Mouse (Mus musculus) frontal cortex, adult (tissue): ENCODE data around the gene Nprl2.
A peak's percentile ranks its signal among the peaks of the same experiment; 100 is the strongest.

Experiments used
- ATAC-seq: cut with Nextera tagmentation; 2 replicates; pipeline ENCODE4 v1.9.2; 2017; ENCODE audit warnings: mild to moderate bottlenecking, moderate library complexity, mixed read lengths; ENCODE audit not compliant: low TSS enrichment

Gene Nprl2

DNA sequence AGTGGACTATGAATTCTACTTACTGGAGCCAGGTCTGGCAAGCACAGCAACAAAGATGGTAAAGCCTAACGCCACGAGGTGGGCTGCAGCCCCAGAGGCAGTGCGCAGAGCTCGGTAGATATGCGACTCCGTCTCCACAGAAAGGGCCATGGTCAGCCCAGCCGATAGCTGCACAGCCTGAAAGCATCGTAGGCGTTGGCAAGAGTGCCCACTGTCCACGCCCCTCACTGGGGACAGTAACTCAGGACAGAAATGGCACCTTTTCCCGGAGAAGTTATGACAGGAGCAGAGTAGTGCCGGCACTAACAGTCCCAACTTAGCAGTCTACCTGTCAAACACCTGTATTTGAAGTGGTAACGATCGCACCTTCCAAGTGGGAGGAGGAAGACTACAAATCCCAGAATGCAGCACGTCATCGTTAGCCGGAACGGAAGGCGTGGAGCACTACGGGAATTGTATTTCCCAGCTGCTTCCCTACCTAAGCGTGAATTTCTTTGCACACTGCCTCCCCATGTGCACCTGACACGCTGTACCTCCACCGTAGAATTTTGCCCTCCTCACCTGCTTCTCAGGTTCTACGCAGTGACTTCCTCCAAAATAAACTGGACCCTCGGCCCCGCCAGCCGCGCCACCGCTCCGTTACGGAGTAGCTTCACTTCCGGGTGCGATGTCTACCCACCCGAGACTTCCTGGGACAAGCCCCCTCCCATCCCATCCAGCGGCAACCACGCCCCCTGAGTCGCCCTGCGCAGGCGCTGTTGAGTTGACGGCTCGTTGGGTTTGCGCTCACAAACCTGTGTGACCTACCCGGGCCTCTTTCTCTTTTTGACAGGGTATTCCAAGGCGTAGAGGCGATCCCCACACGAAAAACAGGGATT lies at the start of gene Nprl2, which contains the start of gene Cyb561d2:
TSS of gene Nprl2 (plus strand) at position 753 of the 878 bp plus-strand sequence.
TSS of gene Cyb561d2 (minus strand) at position 720 of the 878 bp plus-strand sequence.
- ATAC-seq = peak; percentile 72

DNA sequence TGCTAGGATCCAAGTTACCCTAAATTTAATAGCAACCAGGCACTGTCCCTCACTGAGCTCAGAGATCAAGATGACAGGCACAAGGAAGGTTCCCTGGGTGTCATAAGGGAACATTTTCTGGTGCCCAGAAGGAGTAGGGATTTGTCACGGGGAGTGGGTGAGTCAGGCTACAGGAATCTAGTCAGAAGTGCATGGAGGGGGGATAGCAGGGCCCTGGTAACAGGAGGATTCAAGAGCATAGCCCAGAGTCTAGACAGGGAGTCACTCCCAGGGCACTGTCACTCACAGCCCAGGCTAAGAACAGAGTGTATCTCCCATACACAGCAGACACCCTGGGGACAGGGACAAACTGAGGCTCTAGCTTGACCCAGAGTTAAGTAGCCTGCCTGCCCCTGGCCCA lies 48.5 kb upstream of the Nprl2 start:
- no peak for ATAC-seq

DNA sequence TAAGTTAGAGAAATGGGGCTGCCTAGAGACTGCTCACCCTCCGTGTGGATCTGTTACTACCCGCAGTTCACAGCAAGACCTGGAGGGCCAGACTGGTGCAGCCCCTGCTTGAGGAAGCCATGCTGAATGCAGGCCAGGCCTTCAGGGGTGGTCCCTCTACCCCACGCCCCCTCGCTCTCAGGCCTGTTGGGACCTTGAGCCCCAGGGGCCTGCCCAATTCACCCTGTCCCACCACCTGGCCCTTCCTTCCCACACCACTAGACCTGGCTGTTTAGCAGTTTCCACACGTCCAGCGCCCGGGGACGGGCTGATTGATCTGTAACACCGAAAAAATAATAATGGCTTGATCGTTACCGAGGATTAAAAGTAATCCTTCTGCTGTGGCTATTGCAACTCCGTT lies 47.8 kb upstream of the Nprl2 start:
- no peak for ATAC-seq

DNA sequence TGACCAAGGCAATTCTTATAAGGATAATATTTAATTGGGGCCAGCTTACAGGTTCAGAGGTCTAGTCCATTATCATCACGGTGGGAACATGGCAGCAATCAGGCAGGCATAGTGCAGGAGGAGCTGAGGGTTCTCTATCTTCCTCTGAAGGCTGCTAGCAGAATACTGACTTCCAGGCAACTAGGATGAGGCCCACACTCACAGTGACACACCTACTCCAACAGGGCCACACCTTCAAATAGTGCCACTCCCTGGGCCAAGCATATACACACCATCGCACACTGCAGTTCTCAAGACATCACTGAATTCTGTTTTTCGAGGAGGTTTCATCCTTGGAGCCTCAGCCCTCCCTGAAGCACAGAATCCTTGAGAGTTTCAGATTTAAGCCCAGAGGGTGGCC lies 45.7 kb upstream of the Nprl2 start:
- ATAC-seq = no peak

DNA sequence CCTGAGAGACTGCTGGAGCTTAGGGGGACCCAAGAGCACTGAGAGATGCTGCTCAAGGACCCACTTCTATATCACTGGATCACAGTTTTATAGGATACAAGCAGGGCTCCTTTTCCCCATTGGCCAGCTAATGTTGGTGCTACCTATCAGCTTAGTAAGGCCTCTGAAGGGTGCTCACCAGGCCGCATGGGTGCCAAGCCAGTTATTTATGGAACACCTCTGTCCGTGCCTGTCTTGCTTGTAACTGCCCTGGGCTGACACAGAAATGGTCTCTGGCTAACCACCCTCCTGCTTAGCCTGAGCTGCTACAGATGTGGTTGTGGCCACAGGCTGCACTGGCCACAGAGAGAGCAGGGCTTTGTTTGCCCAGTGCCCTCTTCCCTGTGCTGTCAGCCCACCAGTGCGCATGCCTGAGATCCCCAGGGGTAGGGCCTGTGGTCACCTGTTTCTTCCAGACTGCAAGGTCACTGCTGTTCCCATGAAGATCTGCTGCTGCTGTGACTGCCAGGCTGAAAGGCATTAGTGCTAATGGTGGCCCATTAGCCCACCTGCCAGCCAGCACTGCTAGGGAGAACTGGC lies 41.2 kb upstream of the Nprl2 start:
- no peak for ATAC-seq

DNA sequence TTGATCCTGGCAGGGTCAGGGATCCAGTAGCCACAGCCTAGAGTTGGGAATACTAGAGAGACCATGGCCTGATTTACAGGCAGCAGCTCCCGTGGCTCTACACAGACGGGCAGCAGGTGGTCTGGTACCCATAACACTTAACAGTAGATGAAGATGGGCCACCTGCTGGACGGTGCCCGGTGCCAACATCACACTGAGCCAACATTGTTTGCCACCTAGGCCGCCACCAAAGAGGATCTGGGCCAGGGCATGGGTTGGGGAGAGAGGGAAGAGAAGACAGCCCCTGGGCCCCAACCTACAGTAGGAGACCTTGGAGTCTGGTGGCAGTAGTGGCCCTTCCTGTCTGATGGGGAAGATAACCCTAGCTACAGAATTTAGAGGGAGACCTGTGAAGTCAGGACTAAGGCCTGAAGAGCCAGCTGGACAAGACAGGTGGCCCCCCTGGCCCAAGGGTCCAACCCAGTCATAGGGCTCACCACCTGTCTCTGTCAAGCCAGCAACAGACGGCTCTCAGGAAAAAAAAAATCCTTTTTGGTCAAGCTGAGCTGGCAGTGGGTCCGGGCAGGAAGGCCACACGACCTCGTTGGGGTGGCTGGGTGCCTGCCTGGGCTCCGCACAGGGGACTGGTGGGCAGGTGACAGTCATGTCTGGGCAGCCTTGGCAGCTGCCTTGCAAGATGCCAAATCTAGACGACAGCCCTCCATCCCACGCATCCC lies 39.7 kb upstream of the Nprl2 start:
- no peak for ATAC-seq

DNA sequence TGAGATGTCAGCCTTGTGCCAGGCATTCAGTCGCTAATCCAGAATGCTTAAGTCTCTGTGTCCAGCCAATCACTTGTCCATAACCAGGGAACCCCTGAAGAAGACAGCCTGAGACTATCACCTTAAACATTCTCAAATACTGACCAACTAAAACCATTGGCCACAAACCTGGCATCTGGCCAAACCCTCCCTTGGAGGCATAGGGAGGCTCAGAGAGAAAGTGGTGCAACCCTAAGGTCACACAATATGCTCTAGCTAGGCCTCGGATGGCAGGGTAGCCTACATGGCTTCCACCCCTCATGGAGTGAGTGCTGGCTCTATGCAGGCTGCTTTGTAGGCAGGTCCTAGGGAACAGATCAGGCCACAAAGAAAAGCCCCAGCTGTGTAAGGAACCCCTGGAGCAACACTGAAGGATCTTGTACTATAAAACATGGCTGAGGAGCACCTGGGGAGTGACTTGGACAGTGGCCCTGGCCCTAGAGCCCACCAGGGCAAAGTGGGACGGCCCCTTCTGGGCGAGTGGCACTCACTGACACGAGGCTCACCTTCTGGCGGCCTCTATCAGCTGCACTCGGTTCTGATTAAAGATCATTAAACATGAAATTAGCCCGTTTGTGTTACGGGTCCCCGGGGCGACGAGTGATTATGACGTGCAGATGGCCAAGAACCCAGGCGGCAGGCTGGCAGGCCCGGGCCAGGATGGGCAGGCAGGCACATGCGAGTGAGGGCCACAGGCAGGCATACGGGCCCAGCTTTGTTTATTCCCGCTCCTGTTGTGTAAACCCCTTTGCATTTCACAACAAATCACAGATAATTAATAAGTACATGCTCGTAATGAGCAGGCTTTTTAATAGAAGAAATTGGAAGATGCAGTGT lies 37.1 kb upstream of the Nprl2 start:
- ATAC-seq = no peak

DNA sequence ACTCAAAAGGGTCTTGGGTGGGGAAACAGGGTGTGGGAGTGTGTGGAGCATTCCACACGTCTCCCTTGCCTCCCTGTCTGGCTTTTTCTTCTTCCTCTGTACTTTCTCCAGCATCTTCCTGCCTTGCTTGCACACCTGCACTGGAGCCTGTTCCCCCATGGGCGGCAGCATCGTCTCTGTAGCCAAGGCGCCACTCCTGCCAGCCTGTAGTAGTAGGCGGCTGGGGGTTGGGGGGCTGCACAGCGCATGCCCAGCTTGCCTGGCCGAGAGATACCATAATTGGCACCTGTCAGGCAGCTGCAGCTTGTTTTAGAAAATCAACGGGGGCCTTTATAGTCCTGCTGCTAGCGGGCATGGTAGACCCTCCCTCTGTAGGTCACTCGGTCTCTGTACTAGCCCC lies 33.8 kb upstream of the Nprl2 start:
- ATAC-seq = peak; percentile 72

DNA sequence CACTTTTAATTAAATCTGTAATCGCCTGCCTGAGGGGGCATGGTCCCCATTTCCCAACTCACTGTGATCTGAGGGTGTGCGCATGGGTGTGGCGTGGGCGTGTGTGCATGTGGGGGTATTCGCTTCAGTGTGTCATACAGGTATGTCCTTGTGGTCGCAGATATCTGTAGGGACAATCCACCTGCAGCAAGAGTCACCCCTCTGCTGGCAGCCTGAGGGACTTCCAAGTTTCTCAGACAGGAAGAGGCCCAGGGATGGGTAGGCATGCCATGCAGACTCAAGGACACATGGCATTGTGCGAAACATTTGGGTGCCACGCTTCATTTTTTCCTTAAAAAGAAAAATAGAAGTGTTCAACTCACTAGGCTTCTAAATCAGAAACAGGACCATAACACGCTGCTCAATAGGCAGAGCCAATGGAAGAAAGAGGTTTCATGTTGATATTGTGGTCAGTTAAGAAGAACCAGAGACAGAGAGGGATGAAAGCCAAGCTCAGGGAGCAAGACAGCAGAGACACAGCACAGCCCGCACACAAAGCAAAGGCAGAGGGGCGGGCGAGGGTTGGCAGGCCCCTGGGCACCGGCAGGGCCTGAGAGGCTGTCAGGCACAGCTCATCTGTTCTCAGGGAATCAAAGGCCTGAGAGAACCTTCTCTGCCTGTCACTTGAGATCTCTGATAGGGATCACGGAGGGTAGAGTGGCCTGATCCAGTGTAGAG lies 31.5 kb upstream of the Nprl2 start:
- ATAC-seq = no peak

DNA sequence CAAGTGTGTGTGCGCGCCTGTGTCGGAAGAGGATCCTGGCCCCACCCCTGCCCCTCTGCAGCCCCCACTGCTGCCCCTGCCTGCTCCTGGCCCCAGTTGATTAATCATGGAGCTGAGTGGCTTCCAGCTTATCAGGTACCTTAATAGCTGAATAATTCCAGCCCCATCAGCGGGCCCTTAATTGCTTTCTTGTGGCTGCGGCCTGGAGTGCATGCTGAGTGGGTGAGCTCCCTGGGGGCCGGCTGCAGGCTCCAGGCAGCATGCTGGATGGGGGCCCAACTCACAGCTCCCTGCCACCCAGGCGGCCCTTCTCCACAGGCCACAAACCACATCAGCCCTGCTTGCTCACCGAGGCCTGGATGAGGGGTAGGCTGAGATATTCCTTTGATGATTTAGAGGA lies 30.6 kb upstream of the Nprl2 start:
- ATAC-seq = no peak

DNA sequence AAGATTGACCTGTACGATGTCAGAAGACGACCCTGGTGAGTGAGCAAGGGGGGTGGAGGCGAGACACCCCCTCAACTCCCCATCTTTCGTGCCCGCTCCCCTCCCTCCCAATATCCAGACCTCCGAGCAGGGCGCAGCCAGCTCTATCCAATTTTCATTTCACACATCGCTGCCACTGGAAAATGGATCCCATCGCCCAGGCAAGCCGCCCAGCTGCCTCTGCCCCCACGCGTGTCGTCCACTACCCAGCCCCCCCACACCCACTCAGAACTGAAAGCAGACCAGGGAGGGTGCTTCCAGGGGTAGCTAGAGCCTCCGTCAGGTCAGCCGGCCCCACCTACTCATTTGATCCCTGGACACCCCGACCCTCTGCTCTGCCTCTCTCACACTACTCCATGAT lies 29.7 kb upstream of the Nprl2 start:
- no peak for ATAC-seq

DNA sequence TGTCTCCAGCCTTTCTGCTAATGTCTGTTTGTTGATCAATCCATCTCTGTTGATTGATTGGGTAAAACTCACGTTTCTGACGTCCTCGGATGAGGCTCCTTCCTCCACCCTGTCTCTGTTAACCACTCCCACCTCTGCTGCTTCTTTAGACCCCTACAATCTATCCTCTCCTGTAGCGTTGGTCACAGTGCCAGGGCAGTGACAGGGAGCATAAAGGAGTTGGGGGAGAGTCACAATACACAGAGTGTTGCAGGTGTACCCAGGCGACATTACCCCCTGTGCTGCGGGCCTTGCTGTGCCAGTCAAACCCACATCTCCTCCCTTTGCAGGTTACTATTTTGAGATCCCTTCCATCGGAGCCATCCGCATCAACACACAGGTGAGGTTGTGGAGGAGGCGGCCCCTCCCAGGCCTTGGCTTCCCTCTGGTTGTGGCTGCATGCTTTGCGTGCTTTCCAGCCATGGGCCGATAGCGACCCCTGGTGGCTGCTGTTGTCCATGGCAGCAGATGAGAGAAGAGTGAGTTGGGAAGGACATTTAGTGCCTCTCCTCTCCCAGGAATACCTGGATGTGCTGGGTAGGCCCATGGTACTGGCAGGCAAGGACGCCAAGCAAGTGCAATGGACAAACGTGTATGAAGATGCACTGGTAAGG lies 27.6 kb upstream of the Nprl2 start:
- ATAC-seq = peak; percentile 82

DNA sequence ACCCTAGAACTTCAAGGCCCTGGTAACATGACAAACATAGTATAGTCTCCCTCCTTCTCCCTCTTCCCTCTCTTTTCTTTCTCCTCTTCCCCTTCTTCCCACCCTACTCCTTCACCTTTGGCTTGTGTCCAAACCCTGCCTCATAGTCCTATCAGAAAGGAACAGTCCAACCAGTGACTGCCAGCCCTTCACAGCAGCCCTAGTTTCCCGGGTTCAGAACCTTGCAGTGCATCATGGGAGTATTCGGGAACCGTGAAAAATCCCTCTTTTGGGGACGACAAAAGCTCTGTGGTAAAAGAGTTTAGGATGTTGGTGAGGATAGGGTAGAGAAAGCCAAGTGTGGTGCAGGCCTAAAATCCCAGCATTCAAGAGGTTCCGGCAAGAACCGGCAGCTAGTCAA lies 21.7 kb upstream of the Nprl2 start:
- no peak for ATAC-seq

DNA sequence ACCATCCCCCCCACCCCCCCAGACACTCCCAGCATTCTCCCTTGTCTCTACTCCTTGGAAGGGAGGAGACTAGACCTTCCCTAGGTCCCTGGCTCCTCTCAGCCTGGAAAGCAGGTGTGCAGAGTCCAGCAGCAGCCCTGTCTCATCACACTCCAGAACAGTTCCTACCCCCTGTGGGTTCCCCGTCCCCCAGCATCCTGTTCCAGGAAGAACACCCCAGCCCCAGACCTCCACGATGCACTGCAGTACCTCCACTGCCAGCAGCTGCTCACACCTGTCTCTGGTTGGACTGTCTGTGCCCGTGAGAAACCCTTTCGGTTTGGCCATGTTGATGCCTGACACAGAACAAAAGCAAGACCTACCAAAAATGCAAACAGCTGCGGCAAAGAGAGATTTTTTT lies 20.8 kb upstream of the Nprl2 start:
- no peak for ATAC-seq

DNA sequence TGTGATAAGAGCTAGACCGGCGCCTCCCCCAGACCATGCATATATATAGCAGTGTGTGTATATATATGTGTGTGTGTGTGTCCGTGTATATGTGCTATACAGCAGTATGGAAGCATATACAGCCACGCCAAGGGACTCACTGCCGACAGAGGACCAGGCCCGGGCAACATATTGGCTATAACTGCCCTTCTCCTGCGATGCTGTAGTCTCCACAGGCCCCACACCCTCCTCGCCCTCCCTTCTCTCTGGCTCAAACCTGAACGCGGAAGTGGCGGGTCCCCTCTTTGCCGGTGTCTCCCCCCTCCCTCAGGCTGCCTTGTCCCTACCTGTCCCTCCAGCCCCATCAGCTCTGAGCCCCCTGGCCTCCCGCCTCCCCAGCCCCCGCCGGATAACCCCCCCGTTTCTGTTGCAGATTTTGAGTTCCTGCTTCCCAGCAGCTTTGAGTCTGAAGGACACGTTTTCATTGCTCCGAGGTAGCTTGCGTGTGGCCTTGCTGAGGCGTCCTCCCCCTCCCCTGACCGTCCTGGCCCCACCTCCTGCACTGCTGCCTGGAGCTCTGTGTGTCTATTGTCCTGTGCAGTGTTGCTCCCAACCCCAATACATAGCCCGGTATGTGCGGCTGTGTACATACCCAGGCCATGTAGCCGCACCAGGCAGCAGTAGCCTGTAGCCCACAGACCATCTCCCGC lies 20.2 kb upstream of the Nprl2 start:
- ATAC-seq = 0 out of 2 replicates have a peak, but pooled peaks have one; percentile 47

DNA sequence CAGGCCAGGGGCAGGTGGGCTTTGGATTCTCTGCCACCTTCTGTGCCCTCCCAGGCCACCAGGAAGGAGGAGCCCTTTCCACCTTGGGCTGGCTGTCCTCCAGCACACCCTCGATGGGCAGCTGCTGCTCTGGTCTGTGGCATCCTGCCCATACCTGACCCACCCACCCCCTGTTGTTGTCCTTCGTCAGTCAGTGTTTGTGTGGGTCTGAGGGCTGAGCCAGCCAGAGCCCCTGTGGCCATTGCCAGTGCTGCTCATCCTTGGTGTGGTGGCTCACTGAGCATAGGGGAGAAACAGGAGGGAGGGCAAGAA lies 19.7 kb upstream of the Nprl2 start:
- no peak for ATAC-seq

DNA sequence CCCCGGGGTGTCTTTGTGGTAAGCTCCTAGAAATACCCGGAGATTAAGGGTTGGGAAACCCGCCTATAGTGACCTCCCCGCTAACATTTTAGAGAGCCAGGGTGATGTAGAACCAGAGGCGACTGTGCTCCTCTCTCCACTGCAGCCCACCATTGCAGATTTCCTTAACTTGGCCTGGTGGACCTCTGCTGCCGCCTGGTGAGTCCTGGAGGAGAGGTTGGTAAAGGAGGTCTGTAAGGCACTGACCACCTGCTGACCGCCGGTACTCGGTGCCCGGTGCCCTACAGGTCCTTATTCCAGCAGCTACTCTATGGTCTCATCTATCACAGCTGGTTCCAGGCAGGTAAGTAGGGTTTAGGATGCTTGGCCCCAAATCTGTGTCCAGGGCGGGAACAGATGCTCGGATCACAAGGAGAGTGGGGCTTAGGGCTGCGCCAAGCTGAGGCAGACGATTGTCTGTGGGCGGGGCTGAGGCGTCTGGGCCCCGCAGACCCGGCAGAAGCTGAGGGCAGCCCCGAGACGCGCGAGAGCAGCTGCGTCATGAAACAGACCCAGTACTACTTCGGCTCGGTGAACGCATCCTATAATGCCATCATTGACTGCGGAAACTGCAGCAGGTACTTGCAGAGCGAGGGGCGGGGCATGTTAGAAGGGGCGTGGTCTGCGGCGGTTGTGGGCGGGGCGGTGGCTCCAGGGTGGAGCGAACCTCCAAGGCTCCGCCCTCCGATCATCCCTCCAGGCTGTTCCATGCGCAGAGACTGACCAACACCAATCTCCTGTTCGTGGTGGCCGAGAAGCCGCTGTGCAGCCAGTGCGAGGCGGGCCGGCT lies 15.6 kb upstream of the Nprl2 start:
- ATAC-seq = peak; percentile 70

DNA sequence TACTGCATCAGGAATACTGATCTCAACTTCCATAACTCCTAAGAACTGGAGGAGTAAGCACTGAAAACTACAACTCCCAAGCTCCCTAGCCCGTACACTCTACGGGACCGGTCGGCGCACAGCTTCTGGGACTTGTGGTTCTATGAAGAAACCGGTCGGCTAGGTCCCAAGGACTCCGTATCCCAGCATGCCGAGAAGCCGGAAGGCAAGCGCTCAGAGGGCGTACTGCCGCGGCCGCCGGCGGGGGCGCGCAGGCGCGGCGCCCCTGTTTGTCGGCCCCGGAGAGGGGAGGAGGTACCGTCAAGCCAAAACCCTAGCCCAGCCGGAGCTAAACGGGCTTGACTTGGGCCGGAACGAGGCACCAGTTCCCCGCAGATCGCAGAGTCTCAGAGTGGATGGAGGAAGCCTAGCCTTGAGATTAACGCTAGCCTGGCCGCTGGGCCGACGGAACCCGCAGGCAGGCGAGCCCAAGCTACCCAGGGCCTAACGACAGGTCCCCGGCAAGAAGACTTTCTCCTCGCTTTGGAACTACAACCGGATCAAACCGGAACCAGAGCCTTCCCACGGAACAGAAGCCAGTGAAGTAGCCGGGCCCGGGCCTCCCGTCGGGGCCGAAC lies 8.1 kb upstream of the Nprl2 start, which contains the start of gene Tmem115:
TSS of gene Tmem115 (plus strand) at position 155 of the 617 bp plus-strand sequence.
- peak; percentile 97 for ATAC-seq
